Mouse (Mus musculus) right cerebral cortex, postnatal 4 days (tissue): ENCODE measurements at regions not wholly inside any gene's neighbourhood (a gene's known extent, or its start where the extent isn't known, plus 50 kb on each side); places are given as distances from the start of the nearest gene placed in this dataset.

Experiments used
- DNase-seq: peaks from one replicate; pipeline ENCODE4 v3.0.0-alpha.2; 2022

DNA sequence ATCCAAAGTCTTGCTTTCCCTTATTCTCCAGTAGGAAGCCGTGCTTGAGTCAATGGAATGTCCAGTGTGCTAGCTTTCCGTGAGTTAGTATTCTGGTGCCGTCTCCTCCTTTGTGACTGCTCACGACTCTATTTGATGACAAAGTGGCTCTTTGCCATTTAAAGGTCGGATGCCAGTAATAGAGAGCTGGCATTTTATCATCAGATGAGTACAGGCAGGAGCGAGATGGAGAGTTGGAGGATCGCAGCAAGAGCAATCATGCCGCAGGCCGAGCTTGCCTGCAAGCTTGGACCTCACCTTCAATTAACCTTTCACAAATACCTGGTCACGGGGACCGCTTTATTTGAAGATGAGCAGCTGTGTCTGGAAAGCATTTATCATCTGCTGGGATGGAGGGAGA, 291.8 kb downstream of the Hs3st3b1 start:
- DNase-seq, result no peak

GRCm38 (mm10) chr11:63657057-63657456, 265.0 kb downstream of the Hs3st3b1 start:
- DNase-seq, result no peak

DNA sequence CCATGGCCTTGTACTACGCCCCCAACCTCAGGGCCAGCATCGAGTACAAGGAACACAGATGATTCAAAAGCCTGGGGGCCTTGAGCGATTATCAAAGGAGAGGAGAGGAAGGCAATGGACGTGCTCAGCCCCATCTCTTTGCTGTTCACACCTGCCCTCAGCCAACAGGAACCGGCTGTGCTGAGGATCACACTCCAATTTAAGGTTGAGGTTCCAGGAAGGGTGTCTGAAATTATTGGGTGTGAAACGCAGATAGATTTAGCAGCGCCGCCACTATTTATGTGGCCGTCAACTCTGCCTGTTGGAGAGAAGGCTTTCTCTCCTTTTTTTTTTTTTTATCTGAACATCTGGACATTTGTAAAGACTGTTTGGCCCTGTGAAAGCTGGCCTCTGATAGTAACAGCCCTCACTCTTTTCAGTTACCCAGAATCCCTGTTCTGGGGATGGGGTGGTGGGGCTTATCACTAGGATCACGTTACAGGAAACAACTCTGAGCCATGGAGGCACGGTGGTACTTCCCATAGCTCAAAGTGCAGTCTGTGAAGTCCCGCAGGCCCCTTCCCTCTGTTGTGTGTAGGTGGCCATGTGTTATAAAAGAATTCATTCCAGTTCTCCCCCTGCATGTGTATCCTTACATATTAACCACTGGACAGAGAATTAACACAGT, 256.7 kb downstream of the Hs3st3b1 start:
- no peak for DNase-seq

DNA sequence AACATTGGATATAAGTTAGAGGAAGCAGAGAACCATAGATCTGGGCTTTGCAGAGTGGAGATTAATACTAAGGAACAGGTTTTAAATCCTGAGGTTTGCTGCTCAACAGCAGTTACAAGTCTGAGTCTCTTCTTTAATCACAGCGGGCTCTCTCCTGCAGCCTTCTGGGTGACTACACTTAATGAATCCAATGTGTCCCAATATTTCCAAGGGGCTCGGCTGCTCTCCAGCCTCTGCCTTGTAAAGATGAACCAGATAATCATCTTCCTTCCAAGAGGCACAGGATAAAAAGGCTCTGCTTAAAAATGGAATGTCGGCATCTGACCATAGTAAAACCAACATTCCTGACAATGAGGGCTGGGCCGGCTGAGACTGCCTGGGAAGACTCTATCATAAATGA, 251.6 kb downstream of the Hs3st3b1 start:
- no peak for DNase-seq

GRCm38 (mm10) chr11:63671816-63672215, 250.3 kb downstream of the Hs3st3b1 start:
- no peak for DNase-seq

GRCm38 (mm10) chr11:63677921-63678320, 244.2 kb downstream of the Hs3st3b1 start:
- no peak for DNase-seq

- DNase-seq, result no peak
Measured at GRCm38 (mm10) chr11:63678382-63678905, 243.6 kb downstream of the Hs3st3b1 start.

DNA sequence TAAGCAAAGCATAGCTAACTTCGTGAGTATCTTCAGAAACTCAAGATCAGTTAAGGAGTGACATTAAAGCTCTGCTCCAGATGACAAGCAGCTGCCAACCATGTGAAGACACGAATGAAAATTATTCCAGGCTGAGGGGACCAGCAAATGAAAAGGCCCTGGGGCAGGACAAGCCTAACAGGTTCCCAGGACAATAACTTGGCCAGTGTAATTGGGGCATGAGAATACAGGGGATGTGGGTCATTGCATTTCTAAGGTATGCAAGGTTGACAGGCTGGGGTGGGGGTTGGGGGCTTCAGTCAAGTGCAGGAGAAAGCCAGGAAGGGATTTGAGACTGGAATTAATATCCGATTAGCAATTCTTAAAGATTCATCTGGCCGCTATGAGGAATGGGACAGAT, 242.6 kb downstream of the Hs3st3b1 start:
- no peak for DNase-seq

DNA sequence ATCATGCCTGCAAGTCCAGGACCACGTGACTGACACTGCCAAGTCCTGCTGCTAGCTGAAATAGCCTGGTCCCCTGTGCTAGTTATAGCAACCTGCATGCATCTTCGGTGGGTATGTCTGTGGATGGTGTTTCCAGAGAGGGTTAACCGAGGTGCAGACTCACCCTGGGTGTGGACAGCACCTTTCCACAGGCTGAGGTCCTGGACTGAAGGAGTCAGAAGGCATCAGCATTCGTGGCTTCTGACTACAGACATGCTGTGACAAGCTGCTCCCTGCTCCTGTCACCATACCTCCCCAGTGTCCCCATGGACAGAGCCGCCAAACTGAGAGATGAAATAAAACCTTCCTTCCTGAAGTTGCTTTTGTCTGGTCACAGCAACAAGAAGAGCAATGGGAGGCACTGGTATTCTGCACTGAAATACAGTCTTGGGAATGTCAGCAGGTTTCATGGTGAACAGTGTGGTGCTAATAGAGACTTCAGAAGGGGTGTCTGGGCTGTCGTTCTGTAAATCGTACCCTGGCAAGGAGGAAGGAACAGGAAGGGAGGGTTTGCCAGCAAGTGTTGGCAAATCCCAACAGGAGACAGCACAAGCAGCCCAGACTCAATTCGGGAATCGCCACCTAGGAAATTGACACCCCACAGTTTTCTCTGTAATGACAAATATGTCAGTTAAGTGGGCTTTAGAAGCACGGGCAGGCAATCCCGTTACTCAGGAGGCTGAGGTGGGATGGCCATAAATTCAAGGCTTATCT, 237.7 kb downstream of the Hs3st3b1 start:
- DNase-seq, result no peak

DNA sequence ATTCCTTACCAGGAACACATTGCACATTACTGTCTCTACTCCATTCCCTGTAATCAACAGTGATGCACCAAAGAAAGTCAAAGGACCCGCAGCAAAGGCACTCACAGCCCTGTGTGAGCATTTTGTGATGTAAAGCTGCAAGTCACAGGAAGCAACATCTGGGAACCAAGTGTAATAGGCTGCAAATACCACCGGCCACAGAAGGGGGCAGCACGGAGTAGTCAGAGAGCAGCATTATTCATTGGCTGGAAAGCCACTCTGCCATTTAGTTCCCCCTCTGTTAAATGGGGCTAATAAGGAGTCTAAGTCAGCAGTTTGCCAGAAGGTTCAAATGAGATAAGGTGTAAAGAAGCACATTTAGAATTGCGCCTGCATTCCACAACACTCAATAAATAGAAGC, 231.0 kb downstream of the Hs3st3b1 start:
- DNase-seq, result peak; percentile 21

GRCm38 (mm10) chr11:63704995-63705580, 217.0 kb downstream of the Hs3st3b1 start:
- no peak for DNase-seq

GRCm38 (mm10) chr11:63706057-63706456, 216.0 kb downstream of the Hs3st3b1 start:
- DNase-seq, result no peak

GRCm38 (mm10) chr11:63707093-63707492, 215.0 kb downstream of the Hs3st3b1 start:
- DNase-seq, result no peak

GRCm38 (mm10) chr11:63708412-63708811, 213.7 kb downstream of the Hs3st3b1 start:
- peak; percentile 77 for DNase-seq

- DNase-seq, result no peak
Measured at GRCm38 (mm10) chr11:63712053-63712864, 209.8 kb downstream of the Hs3st3b1 start.

- no peak for DNase-seq
Measured at GRCm38 (mm10) chr11:63722261-63722660, 199.8 kb downstream of the Hs3st3b1 start.

- DNase-seq, result no peak
Measured at GRCm38 (mm10) chr11:63730880-63731279, 191.2 kb downstream of the Hs3st3b1 start.

- no peak for DNase-seq
Measured at GRCm38 (mm10) chr11:63753260-63753659, 168.8 kb downstream of the Hs3st3b1 start.

DNA sequence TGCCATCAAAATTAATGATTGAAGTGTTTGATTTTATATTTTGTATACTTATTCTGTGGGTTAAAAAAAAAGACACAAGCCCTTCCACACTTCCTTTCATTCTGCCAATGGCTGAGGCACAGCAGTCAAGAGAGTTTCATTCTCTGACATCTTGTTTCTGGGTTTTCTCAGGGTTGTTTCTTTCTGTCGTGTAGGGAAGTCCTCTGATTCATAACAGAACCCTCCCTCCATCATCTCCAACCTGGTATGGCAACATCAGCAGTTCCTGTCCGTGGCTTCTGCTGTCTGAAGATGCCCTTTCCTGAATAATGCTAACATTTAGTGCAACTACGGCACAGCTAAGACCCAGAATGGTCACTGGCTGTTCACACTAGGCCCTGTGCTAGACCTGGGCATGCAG, 167.3 kb downstream of the Hs3st3b1 start:
- no peak for DNase-seq

DNA sequence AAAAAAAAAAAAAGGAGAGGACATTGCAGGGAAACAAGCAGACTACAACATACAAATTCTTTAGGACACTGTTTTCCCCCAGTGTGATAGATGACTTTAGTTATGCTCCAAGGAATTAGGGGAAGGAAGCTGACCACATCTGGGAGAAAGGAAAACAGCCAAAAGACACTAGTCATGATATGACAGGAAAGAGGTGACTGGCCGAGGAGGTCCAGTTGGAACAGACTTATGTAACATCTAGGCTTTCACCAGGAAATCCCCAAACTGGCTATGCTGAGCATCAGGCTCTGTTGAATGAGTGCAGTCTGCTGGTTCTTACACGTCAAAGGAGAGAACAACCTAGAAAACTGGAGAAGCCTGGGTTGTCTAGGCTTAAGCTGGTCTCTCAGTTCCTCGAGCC, 163.8 kb downstream of the Hs3st3b1 start:
- DNase-seq, result no peak

DNA sequence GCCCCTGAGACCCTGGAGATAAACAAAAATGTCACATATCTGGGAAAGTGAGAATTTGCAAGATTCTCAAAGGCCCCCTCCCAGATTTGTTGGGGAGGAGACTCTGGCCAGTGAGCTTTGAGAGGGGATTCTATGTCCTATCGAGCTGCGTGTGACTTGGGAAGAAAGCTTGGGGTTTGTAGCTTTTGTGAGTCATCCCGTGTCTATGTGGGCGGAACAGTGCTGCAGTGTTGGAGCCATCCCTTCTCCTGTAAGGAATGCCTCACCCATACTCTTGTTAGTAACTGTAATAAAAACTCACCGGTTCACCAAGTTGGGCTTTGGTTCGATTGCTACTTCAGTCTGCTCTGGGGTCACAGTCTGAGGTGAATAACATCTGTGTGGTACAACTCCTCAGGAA, 160.5 kb downstream of the Hs3st3b1 start:
- no peak for DNase-seq

GRCm38 (mm10) chr11:63767631-63768250, 154.3 kb downstream of the Hs3st3b1 start:
- DNase-seq, result no peak

- no peak for DNase-seq
Measured at GRCm38 (mm10) chr11:63769738-63770137, 152.4 kb downstream of the Hs3st3b1 start.
